ENCODE assay signal across 27 mouse cellular contexts in genomic region chr2:30407778-30408177, GRCm38 (mm10). TPM values are rescaled to one million over a fixed set of nuclear protein-coding genes. Genes with fewer than 3 reads are reported as not detected.
DNase-seq lines count a peak whose midpoint lies in the region; ATAC-seq and TF ChIP-seq lines count a peak whose summit lies in the region.
"Had no signal": no experiment of that assay in that cellular context is flagged by ENCODE, and none has a peak within 500 bp of the region (broad histone marks: within the 10 kb centered on the region; RNA-seq: fewer than 3 reads in every experiment).

No protein-coding gene starts in this region.

- no peak overlapping the region for H3K4me2 ChIP-seq in intestine, embryonic 16.5 days (ENCODE audit: low read depth, low read length)
- H3K4me2 ChIP-seq: embryonic facial prominence, embryonic 13.5 days; forebrain, embryonic 13.5 days; heart, embryonic 12.5 days; heart, embryonic 15.5 days; hindbrain, embryonic 14.5 days had no signal

- H3K4me1 ChIP-seq in brown adipose tissue, adult 24 weeks (ENCODE audit: control insufficient read depth, insufficient read depth, insufficient read length, low read length) = peaks cover 6% of the 10 kb centered on the region
- peaks cover 4% of the 10 kb centered on the region; the same call in 1 of the 2 replicates for H3K4me1 ChIP-seq in intestine, embryonic 16.5 days (ENCODE audit: control insufficient read depth, insufficient read depth, low read length)
- peaks cover 25% of the 10 kb centered on the region for H3K4me1 ChIP-seq in small intestine, adult 2 months (ENCODE audit: control insufficient read depth, insufficient read depth, insufficient read length, low read length)
- H3K4me1 ChIP-seq: embryonic facial prominence, embryonic 13.5 days had no signal

- peak; percentile 6; the same call in 1 of the 2 replicates for ATAC-seq in intestine, embryonic 16.5 days
- ATAC-seq: CD4-positive, CD25-positive, alpha-beta regulatory T cell, adult 4 months; forebrain, embryonic 13.5 days; forebrain, embryonic 16.5 days had no signal

- H3K4me3 ChIP-seq in brown adipose tissue, adult 24 weeks (ENCODE audit: insufficient read depth, low read depth, low read length) = no peak overlapping the region
- no peak overlapping the region for H3K4me3 ChIP-seq in intestine, embryonic 16.5 days (ENCODE audit: low read length)
- no peak overlapping the region for H3K4me3 ChIP-seq in small intestine, adult 2 months (ENCODE audit: low read depth, low read length)
- H3K4me3 ChIP-seq: embryonic facial prominence, embryonic 10.5 days; embryonic facial prominence, embryonic 13.5 days; erythroblast, embryonic 14.5 days; forebrain, embryonic 13.5 days; heart, embryonic 12.5 days; heart, embryonic 15.5 days had no signal

- peak overlapping the region; percentile 47 for H3K27ac ChIP-seq in brown adipose tissue, adult 24 weeks (replicated peaks; ENCODE audit: low read depth, low read length)
- peak overlapping the region; percentile 61 for H3K27ac ChIP-seq in intestine, embryonic 16.5 days (ENCODE audit: low read length)
- H3K27ac ChIP-seq in small intestine, adult 2 months (ENCODE audit: insufficient read depth, low read depth, low read length) = peak overlapping the region; percentile 80
- H3K27ac ChIP-seq: embryonic facial prominence, embryonic 10.5 days; embryonic facial prominence, embryonic 13.5 days; forebrain, embryonic 13.5 days; heart, embryonic 15.5 days; hindbrain, embryonic 14.5 days had no signal

- intact Hi-C loops in heart, postnatal 14 days (cut with DNase I) = no loop called here

- no peak overlapping the region for H3K9ac ChIP-seq in intestine, embryonic 16.5 days (ENCODE audit: low read depth, low read length)
- H3K9ac ChIP-seq: embryonic facial prominence, embryonic 13.5 days; forebrain, embryonic 13.5 days; heart, embryonic 12.5 days; hindbrain, embryonic 14.5 days had no signal

- H3K27me3 ChIP-seq in intestine, embryonic 16.5 days (replicated peaks; ENCODE audit: control insufficient read depth, insufficient read depth, low read length) = no peaks in the 10 kb centered on the region
- H3K27me3 ChIP-seq in small intestine, adult 2 months (ENCODE audit: control insufficient read depth, insufficient read depth, low read length) = no peaks in the 10 kb centered on the region
- H3K27me3 ChIP-seq: embryonic facial prominence, embryonic 13.5 days; forebrain, embryonic 13.5 days; heart, embryonic 12.5 days; heart, embryonic 15.5 days had no signal

- TF ChIP-seq CTCF in small intestine, adult 2 months (IDR thresholded peaks at IDR 0.05; ENCODE audit: extremely low read depth, insufficient read length, insufficient replicate concordance, low read depth, low read length) = no peak

- WGBS in intestine, embryonic 16.5 days = 89% methylated on average over 10 of the region's 10 CpGs
- WGBS in small intestine, adult 2 months = 82% methylated on average over 10 of the region's 10 CpGs

- TF ChIP-seq POLR2A in small intestine, adult 2 months (IDR thresholded peaks at IDR 0.05; ENCODE audit: low read depth, low read length) = no peak

- H3K9me3 ChIP-seq in intestine, embryonic 16.5 days (ENCODE audit: control insufficient read depth, low read length) = no peaks in the 10 kb centered on the region
- H3K9me3 ChIP-seq: embryonic facial prominence, embryonic 10.5 days; embryonic facial prominence, embryonic 13.5 days; forebrain, embryonic 13.5 days; heart, embryonic 12.5 days; heart, embryonic 15.5 days had no signal

- peaks cover 2% of the 10 kb centered on the region for H3K36me3 ChIP-seq in intestine, embryonic 16.5 days (ENCODE audit: control insufficient read depth, insufficient read depth, low read length)
- peaks cover 55% of the 10 kb centered on the region for H3K36me3 ChIP-seq in small intestine, adult 2 months (ENCODE audit: control insufficient read depth, insufficient read depth, low read length)

- DNase-seq in heart, adult 11 months = peak; percentile 91
- no peak for DNase-seq in heart, postnatal 14 days
- no peak for DNase-seq in frontal cortex, postnatal 25 days (ENCODE audit: low spot score in 2 of 2)
- DNase-seq in frontal cortex, postnatal 14 days (ENCODE audit: low spot score in 2 of 2) = no peak
- DNase-seq: adrenal gland, adult 2 months; adrenal gland, postnatal 14 days; cerebellum, adult 8-10 months; cerebellum, postnatal 10 days; cerebellum, postnatal 36 days; embryo, embryonic 11 days; gastrocnemius, postnatal 10 days; gastrocnemius, postnatal 36 days; heart, postnatal 10 days; heart, postnatal 4 days; kidney, adult 2 months had no signal

RNA-seq across cellular contexts. Expression of gene Crat, which starts 7.8 kb away (rescaled TPM):
- 100 to 1,000 TPM; 441 to 477 TPM for total RNA-seq in heart, postnatal 14 days (2021)
- polyA plus RNA-seq in brown adipose tissue, adult 24 weeks (2012; ENCODE audit: insufficient read depth, insufficient read length, missing spikeins) = 378 and 560 TPM in 2 replicates
- polyA plus RNA-seq in intestine, embryonic 16.5 days (2015; fragmentation: Nextera tagmentation; extraction: Ambion mirVana) = 25.9 and 29.4 TPM in 2 replicates
- polyA plus RNA-seq in small intestine, adult 2 months (2012; rRNA removed) = 77.8 and 176 TPM in 2 replicates

RNA-seq across cellular contexts. Expression of gene Ptpa, which starts 8.1 kb away (rescaled TPM):
- 100 to 1,000 TPM in 1 of 2 experiments, 10 to 100 TPM in 1; 99.1 to 109 TPM for total RNA-seq in heart, postnatal 14 days (2021)
- polyA plus RNA-seq in brown adipose tissue, adult 24 weeks (2012; ENCODE audit: insufficient read depth, insufficient read length, missing spikeins) = 83.8 and 94.3 TPM in 2 replicates
- polyA plus RNA-seq in intestine, embryonic 16.5 days (2015; fragmentation: Nextera tagmentation; extraction: Ambion mirVana) = 120 and 132 TPM in 2 replicates
- polyA plus RNA-seq in small intestine, adult 2 months (2012; rRNA removed) = 55.4 and 102 TPM in 2 replicates

RNA-seq across cellular contexts. Expression of gene Dolpp1, which starts 15.7 kb away (rescaled TPM):
- total RNA-seq in heart, postnatal 14 days (2021) = 10 to 100 TPM; 11.4 to 12.1 TPM
- 10.4 and 13.8 TPM in 2 replicates for polyA plus RNA-seq in brown adipose tissue, adult 24 weeks (2012; ENCODE audit: insufficient read depth, insufficient read length, missing spikeins)
- polyA plus RNA-seq in intestine, embryonic 16.5 days (2015; fragmentation: Nextera tagmentation; extraction: Ambion mirVana) = 59.4 and 63.3 TPM in 2 replicates
- polyA plus RNA-seq in small intestine, adult 2 months (2012; rRNA removed) = 62.0 and 199 TPM in 2 replicates

RNA-seq across cellular contexts. Expression of gene Miga2, which starts 43.7 kb away (rescaled TPM):
- 10 to 100 TPM; 74.7 to 80.0 TPM for total RNA-seq in heart, postnatal 14 days (2021)
- polyA plus RNA-seq in brown adipose tissue, adult 24 weeks (2012; ENCODE audit: insufficient read depth, insufficient read length, missing spikeins) = 77.1 and 78.5 TPM in 2 replicates
- 23.1 and 24.7 TPM in 2 replicates for polyA plus RNA-seq in intestine, embryonic 16.5 days (2015; fragmentation: Nextera tagmentation; extraction: Ambion mirVana)
- polyA plus RNA-seq in small intestine, adult 2 months (2012; rRNA removed) = 28.7 and 33.4 TPM in 2 replicates

RNA-seq across cellular contexts. Expression of gene Sh3glb2, which starts 48.6 kb away (rescaled TPM):
- 10 to 100 TPM; 50.6 to 56.2 TPM for total RNA-seq in heart, postnatal 14 days (2021)
- 66.4 and 76.9 TPM in 2 replicates for polyA plus RNA-seq in brown adipose tissue, adult 24 weeks (2012; ENCODE audit: insufficient read depth, insufficient read length, missing spikeins)
- polyA plus RNA-seq in intestine, embryonic 16.5 days (2015; fragmentation: Nextera tagmentation; extraction: Ambion mirVana) = 68.6 and 71.4 TPM in 2 replicates
- polyA plus RNA-seq in small intestine, adult 2 months (2012; rRNA removed) = 112 and 158 TPM in 2 replicates
